Mouse (Mus musculus) heart, postnatal 0 days (tissue): ENCODE measurements around the gene Ccr4.

Experiments
- CTCF ChIP-seq: IDR thresholded peaks from 2 replicates; pipeline ENCODE4 v1.5.1; 2016; ENCODE audit warnings: antibody characterized with exemption, control low read depth, low read depth
- EP300 ChIP-seq: IDR thresholded peaks from 2 replicates; pipeline ENCODE4 v1.6.1; 2016; ENCODE audit warnings: antibody characterized with exemption, low read depth

DNA sequence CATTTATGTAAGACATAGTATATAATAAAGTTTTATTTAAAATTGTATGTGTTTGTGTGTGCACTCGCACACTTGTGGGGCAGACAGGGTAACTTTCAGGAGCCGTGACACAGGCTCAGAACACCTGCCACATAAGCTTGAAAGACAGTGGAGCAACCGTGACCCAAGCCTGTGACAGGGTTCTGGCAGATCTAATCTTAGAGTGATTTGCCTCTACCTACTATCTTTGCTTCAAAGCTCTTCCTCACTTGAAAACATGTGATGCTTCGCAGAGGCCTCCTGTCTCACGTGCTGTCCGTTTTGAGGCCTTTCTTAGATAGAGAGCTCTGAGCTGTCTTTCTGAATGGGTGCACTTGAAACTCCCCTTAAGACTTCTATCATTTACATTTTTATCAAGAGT, 52.3 kb downstream of the Ccr4 start:
- TF ChIP-seq CTCF (no peak), EP300 (no peak)
